Mouse (Mus musculus): ENCODE results near the gene Ranbp2. TPM values are rescaled to one million over a fixed set of nuclear protein-coding genes. Genes with fewer than 3 reads are reported as not detected.

Gene Ranbp2
- total and polyA plus RNA-seq, 2 experiments from 2014 or later = 12.9 to 32.6 TPM

DNA sequence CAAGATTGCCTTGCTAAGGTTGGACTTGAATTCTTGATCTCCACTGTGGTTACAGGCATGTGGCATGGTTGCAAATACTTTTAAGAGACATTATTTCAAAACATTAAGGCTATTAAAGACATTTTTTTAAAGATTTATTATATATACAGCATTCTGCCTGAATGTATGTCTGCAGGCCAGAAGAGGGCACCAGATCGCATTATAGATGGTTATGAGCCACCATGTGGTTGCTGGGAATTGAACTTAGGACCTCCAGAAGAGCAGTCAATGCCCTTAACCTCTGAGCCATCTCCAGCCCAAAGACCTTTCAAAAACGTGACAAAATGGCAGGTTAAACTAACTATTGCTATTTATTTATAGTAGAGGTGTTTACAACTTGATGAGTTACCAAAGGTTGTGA, 48.9 kb downstream of the Ranbp2 start:
- no peak for ATAC-seq
- peak; percentile 18; the same call in 1 of the 2 replicates for TF ChIP-seq CTCF (IDR thresholded peaks at IDR 0.05; ENCODE audit: low read depth)
- WGBS = 86% methylated on average over 2 of the region's 2 CpGs

DNA sequence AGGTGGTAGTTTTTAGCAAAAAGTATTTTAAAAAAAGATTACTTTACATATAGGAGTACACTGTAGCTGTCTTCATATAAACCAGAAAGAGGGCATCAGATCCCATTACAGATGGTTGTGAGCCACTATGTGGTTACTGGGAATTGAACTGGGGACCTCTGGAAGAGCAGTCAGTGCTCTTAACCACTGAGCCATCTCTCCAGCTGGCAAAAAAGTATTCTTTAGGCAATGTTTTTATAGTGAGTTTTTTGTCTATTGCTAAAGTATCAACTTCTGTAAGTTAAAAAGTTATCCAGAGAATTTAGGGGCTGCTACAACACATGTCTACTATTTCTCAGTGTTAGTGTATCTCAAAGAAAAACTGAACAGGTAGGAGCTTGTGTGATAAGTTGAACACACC, 50.0 kb downstream of the Ranbp2 start:
- ATAC-seq (no peak), DNase-seq (ENCODE audit: low spot score) (no peak)
- no peak for TF ChIP-seq CTCF (IDR thresholded peaks at IDR 0.05; ENCODE audit: low read depth)
- Histone ChIP-seq H3K4me3 (ENCODE audit: low read length) (no peak overlapping the region), H3K27ac (no peak overlapping the region), H3K4me2 (ENCODE audit: low read depth, low read length) (peak overlapping the region; percentile 62; the same call in 1 of the 2 replicates), H3K9me3 (ENCODE audit: low read length) (no peaks in the 10 kb centered on the region), H3K27me3 (ENCODE audit: insufficient read depth, low read length) (no peaks in the 10 kb centered on the region), H3K36me3 (ENCODE audit: insufficient read depth, low read length) (peaks cover 19% of the 10 kb centered on the region), H3K4me1 (ENCODE audit: insufficient read depth, low read length) (no peaks in the 10 kb centered on the region), H3K9ac (replicated peaks; ENCODE audit: low read length) (no peak overlapping the region)

More for the DNA sequence above, 48.9 kb downstream of the Ranbp2 start:
- Histone ChIP-seq H3K4me3 (ENCODE audit: low read length) (no peak overlapping the region), H3K9me3 (ENCODE audit: low read length) (no peaks in the 10 kb centered on the region), H3K4me2 (ENCODE audit: low read depth, low read length) (no peak overlapping the region), H3K27me3 (ENCODE audit: insufficient read depth, low read length) (no peaks in the 10 kb centered on the region), H3K4me1 (ENCODE audit: insufficient read depth, low read length) (no peaks in the 10 kb centered on the region), H3K36me3 (ENCODE audit: insufficient read depth, low read length) (peaks cover 29% of the 10 kb centered on the region), H3K9ac (replicated peaks; ENCODE audit: low read length) (no peak overlapping the region), H3K27ac (no peak overlapping the region)
- no peak for DNase-seq (ENCODE audit: low spot score)

DNA sequence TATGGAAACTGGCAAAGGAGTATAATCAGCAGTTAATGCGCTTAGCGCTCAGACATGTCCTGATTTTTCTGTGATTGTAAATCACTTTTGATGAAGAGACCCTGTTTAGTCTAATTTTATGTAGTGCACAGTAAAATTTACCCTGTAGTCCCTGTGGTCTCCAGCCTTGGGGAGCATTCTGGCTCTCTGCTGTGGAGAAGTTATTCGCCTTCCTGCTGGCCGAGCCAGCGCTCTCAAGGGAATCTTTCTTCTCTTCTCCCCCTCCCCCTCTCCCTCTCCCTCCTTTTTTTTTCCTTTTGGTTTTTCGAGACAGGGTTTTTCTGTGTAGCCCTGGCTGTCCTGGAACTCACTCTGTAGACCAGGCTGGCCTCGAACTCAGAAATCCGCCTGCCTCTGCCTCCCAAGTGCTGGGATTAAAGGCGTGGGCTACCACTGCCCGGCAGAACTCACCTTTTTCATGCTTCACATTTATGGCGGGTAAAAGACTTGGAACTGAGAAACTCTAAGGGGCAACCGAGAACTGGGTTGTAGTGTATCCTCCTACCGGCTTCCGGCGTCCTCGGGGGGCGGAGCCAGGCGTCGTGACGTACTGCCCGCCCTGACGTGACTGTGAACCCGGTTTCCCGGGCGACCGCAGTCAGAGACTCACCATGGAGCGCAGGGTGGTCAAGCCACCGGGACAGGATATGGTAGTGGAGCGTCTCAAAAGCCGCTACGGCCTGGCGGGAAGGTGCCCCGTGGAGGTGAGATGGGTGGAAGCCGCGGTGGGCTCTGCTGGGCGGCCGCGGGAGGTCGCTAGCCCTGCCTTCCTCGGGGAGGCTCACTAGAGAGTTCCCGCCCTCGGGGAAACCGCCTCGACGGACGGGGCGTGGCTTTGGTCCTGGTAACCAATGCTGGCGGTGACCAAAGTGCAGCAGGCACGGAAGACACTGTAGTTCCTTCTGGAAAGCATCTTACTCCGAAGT, 50.9 kb downstream of the Ranbp2 start, which contains the start of gene Ccdc138:
TSS of gene Ccdc138 (plus strand) at position 629 of the 965 bp plus-strand sequence.
- Histone ChIP-seq H3K9me3 (ENCODE audit: low read length) (no peaks in the 10 kb centered on the region), H3K27me3 (ENCODE audit: insufficient read depth, low read length) (no peaks in the 10 kb centered on the region), H3K4me2 (ENCODE audit: low read depth, low read length) (peak within 1 kb of the TSS; percentile 62), H3K36me3 (ENCODE audit: insufficient read depth, low read length) (peaks cover 12% of the 10 kb centered on the region; the same call in 1 of the 2 replicates), H3K27ac (peak within 1 kb of the TSS; percentile 76), H3K4me1 (ENCODE audit: insufficient read depth, low read length) (no peaks in the 10 kb centered on the region), H3K9ac (replicated peaks; ENCODE audit: low read length) (peak within 1 kb of the TSS; percentile 57), H3K4me3 (ENCODE audit: low read length) (peak within 1 kb of the TSS; percentile 78)
- peak; percentile 57 for TF ChIP-seq CTCF (IDR thresholded peaks at IDR 0.05; ENCODE audit: low read depth)
- DNase-seq (ENCODE audit: low spot score) (peak; percentile 94), ATAC-seq (peak; percentile 100)
- 2% methylated on average over 50 of the region's 50 CpGs for WGBS

- Histone ChIP-seq H3K4me3 (ENCODE audit: low read length) (peak overlapping the region; percentile 78), H3K9ac (replicated peaks; ENCODE audit: low read length) (peak overlapping the region; percentile 57), H3K27me3 (ENCODE audit: insufficient read depth, low read length) (no peaks in the 10 kb centered on the region), H3K36me3 (ENCODE audit: insufficient read depth, low read length) (peaks cover 4% of the 10 kb centered on the region; the same call in 1 of the 2 replicates), H3K27ac (no peak overlapping the region), H3K4me1 (ENCODE audit: insufficient read depth, low read length) (no peaks in the 10 kb centered on the region), H3K9me3 (ENCODE audit: low read length) (no peaks in the 10 kb centered on the region), H3K4me2 (ENCODE audit: low read depth, low read length) (peak overlapping the region; percentile 62)
- ATAC-seq (no peak), DNase-seq (ENCODE audit: low spot score) (no peak)
- no peak for TF ChIP-seq CTCF (IDR thresholded peaks at IDR 0.05; ENCODE audit: low read depth)
- 63% methylated on average over 2 of the region's 2 CpGs for WGBS
Measured at GRCm38 (mm10) chr10:58498516-58498915, 51.8 kb downstream of the Ranbp2 start.

- H3K4me2 ChIP-seq (ENCODE audit: low read depth, low read length) = no peak overlapping the region
- H3K36me3 ChIP-seq (ENCODE audit: insufficient read depth, low read length) = no peaks in the 10 kb centered on the region
- WGBS = 83% methylated on average over 1 of the region's 1 CpGs
Measured at GRCm38 (mm10) chr10:58529358-58529757, 82.6 kb downstream of the Ranbp2 start.

DNA sequence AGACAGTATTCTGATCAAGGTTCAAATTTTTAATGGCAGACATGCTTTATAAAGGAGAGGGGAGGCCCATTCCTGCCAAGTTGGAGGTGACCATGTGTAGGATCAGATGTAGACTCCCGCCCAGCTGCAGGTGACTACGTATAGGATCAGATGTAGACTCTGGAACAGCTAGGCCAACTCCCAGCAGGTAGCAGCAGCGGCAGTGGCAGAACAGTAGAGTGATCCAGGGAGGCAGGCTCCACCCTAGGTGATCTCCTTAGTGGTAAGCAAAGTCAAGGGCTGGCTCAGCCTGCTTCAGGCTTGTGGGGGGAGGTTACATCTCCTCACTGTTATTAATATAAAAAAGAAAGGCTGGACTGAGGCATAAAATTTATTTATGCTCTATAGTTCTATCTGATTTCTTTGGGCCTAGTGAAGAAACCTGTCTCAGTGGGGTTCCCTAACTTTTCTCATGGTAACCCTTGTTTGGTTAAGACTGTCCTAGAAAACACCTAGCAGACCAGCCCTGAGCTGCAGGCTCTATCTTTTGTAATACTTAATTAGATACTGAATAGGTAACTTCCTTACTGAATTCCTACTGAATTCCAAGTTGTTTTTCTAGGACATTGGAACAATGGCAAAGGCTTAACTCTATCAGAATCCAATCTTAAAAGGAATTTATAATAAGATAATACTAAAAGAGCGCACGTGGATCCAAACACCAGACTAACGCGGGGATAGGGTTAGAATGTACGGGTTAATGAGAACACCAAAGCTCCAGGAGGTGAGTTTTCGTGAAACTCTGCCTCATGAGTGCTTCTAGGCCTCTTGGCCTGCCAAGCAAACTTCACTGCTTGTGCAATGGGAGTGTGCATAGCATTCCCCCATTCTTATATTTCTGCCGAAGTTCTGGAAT, 84.4 kb downstream of the Ranbp2 start:
- Histone ChIP-seq H3K27me3 (ENCODE audit: insufficient read depth, low read length) (no peaks in the 10 kb centered on the region), H3K4me2 (ENCODE audit: low read depth, low read length) (no peak overlapping the region), H3K36me3 (ENCODE audit: insufficient read depth, low read length) (no peaks in the 10 kb centered on the region), H3K4me1 (ENCODE audit: insufficient read depth, low read length) (no peaks in the 10 kb centered on the region), H3K4me3 (ENCODE audit: low read length) (no peak overlapping the region), H3K27ac (no peak overlapping the region), H3K9me3 (ENCODE audit: low read length) (no peaks in the 10 kb centered on the region), H3K9ac (replicated peaks; ENCODE audit: low read length) (no peak overlapping the region)
- no peak for DNase-seq (ENCODE audit: low spot score)
- no peak for ATAC-seq
- TF ChIP-seq CTCF (IDR thresholded peaks at IDR 0.05; ENCODE audit: low read depth) = no peak
- 83% methylated on average over 10 of the region's 10 CpGs for WGBS

More at GRCm38 (mm10) chr10:58529358-58529757, 82.6 kb downstream of the Ranbp2 start:
- Histone ChIP-seq H3K27ac (no peak overlapping the region), H3K27me3 (ENCODE audit: insufficient read depth, low read length) (no peaks in the 10 kb centered on the region), H3K4me1 (ENCODE audit: insufficient read depth, low read length) (no peaks in the 10 kb centered on the region), H3K9ac (replicated peaks; ENCODE audit: low read length) (no peak overlapping the region), H3K9me3 (ENCODE audit: low read length) (no peaks in the 10 kb centered on the region), H3K4me3 (ENCODE audit: low read length) (no peak overlapping the region)
- TF ChIP-seq CTCF (IDR thresholded peaks at IDR 0.05; ENCODE audit: low read depth) = no peak
- no peak for ATAC-seq
- DNase-seq (ENCODE audit: low spot score) = no peak
